Mouse (Mus musculus): ENCODE results near the gene Cidec. TPM values are rescaled to one million over a fixed set of nuclear protein-coding genes. Genes with fewer than 3 reads are reported as not detected.

Gene Cidec
- polyA plus RNA-seq, 1 experiment from 2014 or later, result not detected

DNA sequence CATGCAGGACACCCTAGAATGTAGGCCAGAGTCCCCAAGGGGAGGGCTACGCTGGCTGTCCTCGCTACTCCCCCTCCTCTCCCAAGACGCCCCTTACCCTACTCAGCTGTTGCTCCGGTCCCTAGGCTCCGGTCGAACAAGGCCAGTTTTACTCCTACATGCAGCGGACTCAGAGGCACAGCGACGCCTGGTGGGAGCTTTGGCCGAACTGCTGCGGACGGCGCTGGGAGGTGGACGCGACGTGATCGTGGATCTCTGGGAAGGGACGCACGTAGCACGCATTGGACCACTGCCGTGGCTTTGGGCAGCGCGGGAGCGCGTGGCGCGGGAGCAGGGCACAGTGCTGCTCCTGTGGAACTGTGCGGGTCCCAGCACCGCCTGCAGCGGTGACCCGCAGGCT is 33.9 kb upstream of the Cidec start:
- H3K36me3 ChIP-seq, result no peaks in the 10 kb centered on the region
- H3K4me2 ChIP-seq (replicated peaks), result peak overlapping the region; percentile 71
- no peaks in the 10 kb centered on the region for H3K9me3 ChIP-seq
- H3K9ac ChIP-seq, result peak overlapping the region; percentile 27; the same call in 1 of the 2 replicates
- 0 out of 2 replicates have a peak, but pooled peaks have one; percentile 47 for ATAC-seq (ENCODE audit: insufficient number of reproducible peaks, insufficient read depth, low FRiP score, low TSS enrichment)
- WGBS, result under 1% methylated on average over 31 of the region's 31 CpGs
- H3K27ac ChIP-seq, result no peak overlapping the region
- H3K4me1 ChIP-seq, result peaks cover 14% of the 10 kb centered on the region
- H3K27me3 ChIP-seq, result peaks cover 32% of the 10 kb centered on the region
- peak overlapping the region; percentile 36 for H3K4me3 ChIP-seq

DNA sequence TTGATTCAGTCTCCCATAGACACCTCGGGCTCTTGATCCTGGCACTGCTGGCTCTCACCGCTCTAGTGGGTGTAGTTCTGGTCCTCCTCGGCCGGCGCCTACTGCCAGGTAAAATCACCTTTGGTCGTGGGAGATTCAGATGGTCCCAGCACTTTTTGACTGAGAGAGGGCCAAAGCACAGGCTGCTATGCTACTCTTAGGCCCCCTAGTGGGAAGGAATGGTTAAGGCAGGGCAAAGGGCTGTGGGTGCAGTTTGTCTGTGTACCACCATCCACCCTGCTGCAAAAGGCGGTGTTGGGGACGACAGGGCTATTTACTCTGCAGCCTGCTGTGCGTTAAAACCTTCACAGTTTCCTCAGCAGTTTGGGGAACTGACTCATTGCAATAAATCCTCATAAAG is 33.5 kb upstream of the Cidec start:
- Histone ChIP-seq H3K36me3 (no peaks in the 10 kb centered on the region), H3K9me3 (no peaks in the 10 kb centered on the region), H3K27ac (no peak overlapping the region), H3K9ac (peak overlapping the region; percentile 27; the same call in 1 of the 2 replicates), H3K4me1 (peaks cover 14% of the 10 kb centered on the region), H3K27me3 (peaks cover 32% of the 10 kb centered on the region), H3K4me3 (peak overlapping the region; percentile 36), H3K4me2 (replicated peaks) (peak overlapping the region; percentile 71)
- WGBS, result 6% methylated on average over 9 of the region's 9 CpGs
- ATAC-seq (ENCODE audit: insufficient number of reproducible peaks, insufficient read depth, low FRiP score, low TSS enrichment), result no peak

DNA sequence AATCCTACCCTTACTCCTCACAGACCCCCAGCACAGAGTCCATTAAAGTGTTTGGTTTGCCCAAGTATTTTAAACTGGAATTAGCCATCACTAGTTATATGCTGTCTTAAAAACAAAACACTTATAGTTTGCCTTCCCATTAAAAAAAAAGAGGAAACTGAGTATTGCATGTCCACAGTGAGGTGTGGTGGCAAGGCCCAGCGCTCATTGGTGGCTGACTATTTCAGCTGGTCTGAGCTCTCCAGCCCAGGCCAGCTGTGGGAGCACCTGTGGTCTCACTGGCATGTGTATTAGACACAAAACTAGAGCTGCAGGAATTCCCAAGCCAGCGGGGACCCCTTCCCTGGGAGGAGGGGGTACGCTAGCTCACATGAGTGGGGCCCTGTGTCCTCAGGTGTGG is 33.0 kb upstream of the Cidec start:
- H3K9me3 ChIP-seq, result no peaks in the 10 kb centered on the region
- no peak overlapping the region for H3K4me3 ChIP-seq
- peak overlapping the region; percentile 4; the same call in 1 of the 2 replicates for H3K9ac ChIP-seq
- WGBS, result 62% methylated on average over 3 of the region's 3 CpGs
- H3K36me3 ChIP-seq, result no peaks in the 10 kb centered on the region
- H3K4me2 ChIP-seq (replicated peaks), result 0 out of 2 replicates have a peak overlapping the region, but pooled peaks have one; percentile 71
- peaks cover 14% of the 10 kb centered on the region for H3K4me1 ChIP-seq
- no peak overlapping the region for H3K27ac ChIP-seq
- ATAC-seq (ENCODE audit: insufficient number of reproducible peaks, insufficient read depth, low FRiP score, low TSS enrichment), result no peak
- peaks cover 32% of the 10 kb centered on the region for H3K27me3 ChIP-seq

GRCm38 (mm10) chr6:113465602-113466001 is 30.0 kb upstream of the Cidec start:
- H3K4me3 ChIP-seq, result no peak overlapping the region
- H3K4me2 ChIP-seq (replicated peaks), result no peak overlapping the region
- no peaks in the 10 kb centered on the region for H3K9me3 ChIP-seq
- no peak overlapping the region for H3K27ac ChIP-seq
- peaks cover 10% of the 10 kb centered on the region for H3K4me1 ChIP-seq
- peaks cover 18% of the 10 kb centered on the region for H3K27me3 ChIP-seq
- H3K36me3 ChIP-seq, result no peaks in the 10 kb centered on the region
- 53% methylated on average over 5 of the region's 5 CpGs for WGBS
- no peak for ATAC-seq (ENCODE audit: insufficient number of reproducible peaks, insufficient read depth, low FRiP score, low TSS enrichment)
- no peak overlapping the region for H3K9ac ChIP-seq

DNA sequence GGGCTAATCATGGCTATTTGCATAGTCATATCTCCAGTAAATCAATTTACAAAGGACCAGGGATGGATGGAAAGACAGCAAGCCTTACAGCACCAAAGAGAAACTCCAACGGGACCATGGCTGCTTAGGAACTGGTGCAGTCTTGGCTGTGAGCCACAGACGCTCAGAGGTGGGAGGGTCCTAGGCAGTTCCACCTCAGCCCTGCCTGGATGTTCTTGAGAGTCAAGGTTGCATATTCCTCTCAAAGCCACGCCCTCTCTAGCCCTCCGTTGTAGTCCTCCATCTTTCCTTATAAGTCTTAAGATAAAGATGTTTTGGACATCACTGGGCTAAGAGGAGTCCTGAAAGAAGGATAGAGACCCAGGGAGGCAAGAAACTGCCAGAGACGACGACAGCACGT is 28.5 kb upstream of the Cidec start:
- 67% methylated on average over 7 of the region's 7 CpGs for WGBS
- H3K9me3 ChIP-seq, result no peaks in the 10 kb centered on the region
- no peak overlapping the region for H3K4me2 ChIP-seq (replicated peaks)
- ATAC-seq (ENCODE audit: insufficient number of reproducible peaks, insufficient read depth, low FRiP score, low TSS enrichment), result no peak
- H3K4me3 ChIP-seq, result no peak overlapping the region
- H3K4me1 ChIP-seq, result peaks cover under 1% of the 10 kb centered on the region; the same call in 1 of the 2 replicates
- H3K27me3 ChIP-seq, result peaks cover 3% of the 10 kb centered on the region; the same call in 1 of the 2 replicates
- no peak overlapping the region for H3K9ac ChIP-seq
- H3K36me3 ChIP-seq, result no peaks in the 10 kb centered on the region
- no peak overlapping the region for H3K27ac ChIP-seq

DNA sequence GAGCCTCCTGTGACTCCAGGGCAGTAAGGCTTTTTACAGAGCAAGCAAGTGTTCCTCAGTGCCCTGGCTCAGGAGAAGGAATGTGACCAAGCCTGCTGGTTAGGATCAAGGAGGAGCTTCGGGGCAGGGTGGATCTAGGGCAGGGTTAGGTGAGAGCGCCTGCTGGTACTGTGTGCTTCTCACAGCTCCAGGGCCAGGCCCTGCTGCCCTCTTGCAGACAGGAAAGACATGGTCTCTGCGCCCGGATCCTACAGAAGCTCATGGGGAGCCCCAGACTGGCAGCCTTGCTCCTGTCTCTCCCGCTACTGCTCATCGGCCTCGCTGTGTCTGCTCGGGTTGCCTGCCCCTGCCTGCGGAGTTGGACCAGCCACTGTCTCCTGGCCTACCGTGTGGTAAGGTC is 23.1 kb upstream of the Cidec start:
- Histone ChIP-seq H3K9ac (no peak overlapping the region), H3K4me2 (replicated peaks) (no peak overlapping the region), H3K36me3 (no peaks in the 10 kb centered on the region), H3K27me3 (no peaks in the 10 kb centered on the region), H3K27ac (no peak overlapping the region), H3K4me3 (peak overlapping the region; percentile 6; the same call in 1 of the 2 replicates), H3K4me1 (no peaks in the 10 kb centered on the region), H3K9me3 (no peaks in the 10 kb centered on the region)
- 0 out of 2 replicates have a peak, but pooled peaks have one; percentile 64 for ATAC-seq (ENCODE audit: insufficient number of reproducible peaks, insufficient read depth, low FRiP score, low TSS enrichment)
- WGBS, result 65% methylated on average over 10 of the region's 10 CpGs

DNA sequence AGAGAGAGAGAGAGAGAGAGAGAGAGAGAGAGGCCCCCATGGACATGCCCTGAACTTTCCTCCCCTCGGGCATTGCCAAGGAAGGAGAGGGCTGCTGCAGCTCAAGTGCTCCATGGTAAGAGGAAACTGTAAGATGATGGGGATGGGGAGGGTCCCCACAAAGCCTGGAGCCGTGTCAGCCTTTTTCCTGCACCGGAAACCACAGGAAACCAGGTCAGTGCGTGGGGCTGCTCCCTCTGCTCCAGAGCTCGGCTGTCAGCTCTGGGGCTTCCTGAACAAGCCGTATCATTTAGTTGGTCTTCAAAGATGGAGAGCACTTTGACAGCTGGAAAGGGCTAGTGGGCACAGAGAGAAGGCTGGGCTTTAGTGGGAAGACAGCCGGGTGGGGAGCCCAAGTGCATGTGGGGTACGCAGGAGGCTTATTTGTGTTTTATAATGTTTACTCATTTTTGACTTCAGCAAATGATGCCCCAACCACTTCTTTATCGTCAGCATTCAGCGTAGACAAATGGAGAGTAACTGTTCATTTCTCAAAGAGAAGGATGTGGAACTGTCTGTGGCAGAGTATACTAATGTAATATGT is 22.5 kb upstream of the Cidec start, which contains the start of gene Il17re:
Il17re (plus strand) TSS at position 533 of the 583 bp plus-strand sequence.
- peak within 1 kb of the TSS; percentile 6; the same call in 1 of the 2 replicates for H3K4me3 ChIP-seq
- no peak within 1 kb of the TSS for H3K9ac ChIP-seq
- no peaks in the 10 kb centered on the region for H3K4me1 ChIP-seq
- no peaks in the 10 kb centered on the region for H3K36me3 ChIP-seq
- ATAC-seq (ENCODE audit: insufficient number of reproducible peaks, insufficient read depth, low FRiP score, low TSS enrichment), result no peak
- no peak within 1 kb of the TSS for H3K27ac ChIP-seq
- no peaks in the 10 kb centered on the region for H3K9me3 ChIP-seq
- no peak within 1 kb of the TSS for H3K4me2 ChIP-seq (replicated peaks)
- 51% methylated on average over 10 of the region's 10 CpGs for WGBS
- no peaks in the 10 kb centered on the region for H3K27me3 ChIP-seq

DNA sequence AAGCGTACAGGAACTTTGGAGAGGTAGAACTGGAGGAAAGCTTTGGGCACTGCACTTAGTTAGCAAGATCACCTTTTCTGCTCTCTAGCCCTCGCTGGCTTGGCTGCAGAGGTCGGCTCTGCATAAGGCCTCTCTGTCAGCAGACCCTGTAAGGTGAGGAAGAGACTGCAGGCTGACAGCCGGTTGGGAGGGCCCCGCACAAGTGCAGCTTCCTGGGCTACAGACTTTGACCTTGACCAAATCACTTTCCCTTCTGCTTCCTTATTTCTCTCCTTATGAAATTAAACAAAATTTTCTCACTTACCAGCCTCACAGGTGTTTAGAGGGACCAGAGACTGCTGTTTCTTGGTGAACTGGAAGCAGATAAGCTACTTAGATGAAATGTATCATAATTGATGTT is 19.4 kb upstream of the Cidec start:
- H3K4me3 ChIP-seq, result no peak overlapping the region
- H3K36me3 ChIP-seq, result no peaks in the 10 kb centered on the region
- no peaks in the 10 kb centered on the region for H3K4me1 ChIP-seq
- WGBS, result 75% methylated on average over 5 of the region's 5 CpGs
- H3K9ac ChIP-seq, result no peak overlapping the region
- no peaks in the 10 kb centered on the region for H3K9me3 ChIP-seq
- ATAC-seq (ENCODE audit: insufficient number of reproducible peaks, insufficient read depth, low FRiP score, low TSS enrichment), result no peak
- H3K27me3 ChIP-seq, result no peaks in the 10 kb centered on the region
- H3K4me2 ChIP-seq (replicated peaks), result no peak overlapping the region
- H3K27ac ChIP-seq, result no peak overlapping the region

- Histone ChIP-seq H3K4me1 (no peaks in the 10 kb centered on the region), H3K4me2 (replicated peaks) (no peak overlapping the region), H3K9ac (no peak overlapping the region), H3K27ac (no peak overlapping the region), H3K9me3 (no peaks in the 10 kb centered on the region), H3K27me3 (no peaks in the 10 kb centered on the region), H3K4me3 (no peak overlapping the region), H3K36me3 (peaks cover 24% of the 10 kb centered on the region)
- no peak for ATAC-seq (ENCODE audit: insufficient number of reproducible peaks, insufficient read depth, low FRiP score, low TSS enrichment)
- 76% methylated on average over 2 of the region's 2 CpGs for WGBS
Observed at GRCm38 (mm10) chr6:113451839-113452238, 16.3 kb upstream of the Cidec start.

DNA sequence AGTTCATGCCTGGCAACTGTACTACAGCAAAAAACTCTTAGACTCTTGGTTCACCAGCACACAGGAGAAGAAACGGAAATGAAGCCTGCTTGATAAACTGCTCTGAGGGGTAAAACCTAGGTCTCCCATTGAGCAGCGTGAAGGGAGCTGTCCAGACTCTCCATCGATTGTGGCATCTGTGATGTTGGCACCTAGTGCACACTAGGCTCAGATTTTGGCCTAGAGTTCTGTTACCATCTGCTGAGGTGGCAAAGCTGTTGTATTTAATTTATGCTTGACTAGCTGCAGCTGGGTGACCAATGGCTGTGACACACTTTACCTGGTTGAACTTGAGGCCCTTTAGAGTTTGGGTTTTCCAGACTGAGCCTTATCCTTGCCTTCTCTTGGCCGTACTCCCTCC is 12.1 kb upstream of the Cidec start:
- no peak overlapping the region for H3K27ac ChIP-seq
- no peaks in the 10 kb centered on the region for H3K9me3 ChIP-seq
- no peak for ATAC-seq (ENCODE audit: insufficient number of reproducible peaks, insufficient read depth, low FRiP score, low TSS enrichment)
- no peak overlapping the region for H3K9ac ChIP-seq
- H3K36me3 ChIP-seq, result peaks cover 31% of the 10 kb centered on the region
- H3K27me3 ChIP-seq, result no peaks in the 10 kb centered on the region
- H3K4me2 ChIP-seq (replicated peaks), result no peak overlapping the region
- no peak overlapping the region for H3K4me3 ChIP-seq
- peaks cover 6% of the 10 kb centered on the region; the same call in 1 of the 2 replicates for H3K4me1 ChIP-seq
- whole genome bisulfite sequencing, result 92% methylated on average over 4 of the region's 4 CpGs

DNA sequence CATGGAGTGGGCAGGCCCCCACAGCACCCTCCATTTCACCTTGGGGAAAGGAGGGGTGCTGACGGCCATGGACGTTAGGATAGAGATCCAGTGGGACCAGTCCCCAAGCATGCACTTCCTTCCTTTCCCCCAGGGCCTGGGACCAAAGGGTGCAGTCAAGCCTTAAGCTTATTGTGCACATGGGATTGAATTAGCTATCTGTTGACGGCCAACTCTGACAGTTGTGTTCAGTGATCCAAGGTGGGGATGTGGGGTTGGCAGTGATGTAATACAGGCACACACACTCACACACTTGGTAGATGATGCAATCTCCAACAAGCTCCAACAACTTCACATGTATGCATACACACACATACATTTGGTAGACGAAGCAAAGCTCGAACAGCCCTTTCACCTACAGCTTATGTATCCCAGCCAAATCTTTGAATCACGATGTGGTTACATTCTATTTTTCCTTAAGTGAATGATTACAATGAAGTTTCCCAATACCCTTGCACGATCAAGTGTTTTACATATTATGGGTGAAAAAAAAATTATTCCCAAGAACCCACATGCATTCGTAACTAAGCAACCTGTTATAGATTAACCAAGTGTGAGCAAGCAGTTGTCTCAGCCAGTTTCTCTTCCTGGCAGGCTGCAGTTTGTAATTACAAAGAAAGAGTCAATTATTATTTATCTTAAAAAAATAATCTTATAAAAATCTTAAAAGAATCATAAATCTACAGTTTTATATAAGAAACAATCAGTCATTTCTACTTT is 8.8 kb upstream of the Cidec start:
- Histone ChIP-seq H3K9ac (no peak overlapping the region), H3K36me3 (peaks cover 31% of the 10 kb centered on the region), H3K27ac (no peak overlapping the region), H3K27me3 (no peaks in the 10 kb centered on the region), H3K9me3 (no peaks in the 10 kb centered on the region), H3K4me2 (replicated peaks) (no peak overlapping the region), H3K4me3 (no peak overlapping the region), H3K4me1 (peaks cover 6% of the 10 kb centered on the region; the same call in 1 of the 2 replicates)
- 87% methylated on average over 8 of the region's 8 CpGs for WGBS
- ATAC-seq (ENCODE audit: insufficient number of reproducible peaks, insufficient read depth, low FRiP score, low TSS enrichment), result no peak

GRCm38 (mm10) chr6:113443091-113443490 is 7.5 kb upstream of the Cidec start:
- H3K27ac ChIP-seq, result peak overlapping the region; percentile 69; the same call in 1 of the 2 replicates
- peaks cover 6% of the 10 kb centered on the region; the same call in 1 of the 2 replicates for H3K4me1 ChIP-seq
- H3K36me3 ChIP-seq, result peaks cover 19% of the 10 kb centered on the region
- H3K4me2 ChIP-seq (replicated peaks), result peak overlapping the region; percentile 82
- no peak for ATAC-seq (ENCODE audit: insufficient number of reproducible peaks, insufficient read depth, low FRiP score, low TSS enrichment)
- 46% methylated on average over 12 of the region's 12 CpGs for WGBS
- peak overlapping the region; percentile 97 for H3K4me3 ChIP-seq
- no peaks in the 10 kb centered on the region for H3K27me3 ChIP-seq
- peak overlapping the region; percentile 92 for H3K9ac ChIP-seq
- H3K9me3 ChIP-seq, result no peaks in the 10 kb centered on the region
